Mouse (Mus musculus): ENCODE measurements around the gene Abhd12.
"Not testable (repeated sequence)": the region's sequence is repeated elsewhere in the genome, so short reads cannot be mapped to it uniquely, and the experiment has no call there.

The Abhd12 gene

GRCm38 (mm10) chr2:150910295-150910881 is 5.8 kb upstream of the Abhd12 start:
- no peak for DNase-seq (ENCODE audit: extremely low spot score, low read depth, low spot score)

DNA sequence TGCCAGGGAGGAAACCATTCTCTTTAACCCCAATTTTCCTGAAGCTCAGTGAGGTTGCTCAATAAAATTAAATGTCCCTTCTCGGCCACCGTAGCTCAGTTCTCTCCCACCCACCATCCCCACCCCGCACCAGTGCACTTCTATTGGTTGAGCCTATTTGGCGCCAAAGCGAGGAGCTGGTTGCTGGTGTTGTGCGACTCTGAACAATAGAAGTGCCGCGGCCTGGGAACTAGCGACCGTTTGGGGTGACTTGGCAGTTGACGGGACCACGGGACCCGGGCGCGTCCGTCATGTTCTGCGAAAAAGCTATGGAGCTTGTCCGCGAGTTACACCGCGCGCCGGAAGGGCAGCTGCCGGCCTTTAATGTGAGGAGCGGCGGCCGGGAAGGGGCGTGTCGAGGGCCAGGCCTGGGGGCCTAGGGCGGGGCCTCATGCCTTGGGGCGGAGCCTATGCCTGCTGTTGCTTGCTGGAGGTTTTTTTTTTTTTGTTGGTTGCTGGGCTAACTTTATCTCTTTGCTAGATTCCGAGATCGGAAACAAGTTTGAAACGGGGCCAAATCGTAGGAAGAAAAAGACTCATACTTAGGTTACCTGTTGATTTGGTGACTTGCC is 5.0 kb upstream of the Abhd12 start:
- peak; percentile 95 for DNase-seq (ENCODE audit: extremely low spot score, low read depth, low spot score)

DNA sequence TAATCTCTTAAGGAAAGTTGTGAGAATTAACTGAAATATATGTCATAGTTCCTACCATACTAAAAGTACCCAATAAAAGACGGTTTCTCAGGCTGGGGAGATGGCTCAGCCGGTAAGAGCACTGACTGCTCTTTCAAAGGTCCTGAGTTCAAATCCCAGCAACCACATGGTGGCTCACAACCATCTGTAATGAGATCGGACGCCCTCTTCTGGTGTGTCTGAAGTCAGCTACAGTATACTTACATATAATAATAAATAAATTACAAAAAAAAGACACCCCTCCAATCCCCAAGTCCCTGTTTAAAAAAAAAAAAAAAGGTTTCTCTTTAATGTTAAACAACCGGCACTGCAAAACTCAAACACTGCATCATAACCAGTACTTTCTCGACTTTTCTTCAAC is 4.3 kb upstream of the Abhd12 start:
- DNase-seq (ENCODE audit: extremely low spot score, low read depth, low spot score) = not testable (repeated sequence)

- no peak for DNase-seq (ENCODE audit: extremely low spot score, low read depth, low spot score)
Observed at GRCm38 (mm10) chr2:150904936-150905450, 452 bp upstream of the Abhd12 start, which contains the start of gene Gins1. Gene Gins1 (plus strand): TSS chr2:150905400.

GRCm38 (mm10) chr2:150902347-150902746 is 2.2 kb downstream of the Abhd12 start:
- no peak for DNase-seq (ENCODE audit: extremely low spot score, low read depth, low spot score)

DNA sequence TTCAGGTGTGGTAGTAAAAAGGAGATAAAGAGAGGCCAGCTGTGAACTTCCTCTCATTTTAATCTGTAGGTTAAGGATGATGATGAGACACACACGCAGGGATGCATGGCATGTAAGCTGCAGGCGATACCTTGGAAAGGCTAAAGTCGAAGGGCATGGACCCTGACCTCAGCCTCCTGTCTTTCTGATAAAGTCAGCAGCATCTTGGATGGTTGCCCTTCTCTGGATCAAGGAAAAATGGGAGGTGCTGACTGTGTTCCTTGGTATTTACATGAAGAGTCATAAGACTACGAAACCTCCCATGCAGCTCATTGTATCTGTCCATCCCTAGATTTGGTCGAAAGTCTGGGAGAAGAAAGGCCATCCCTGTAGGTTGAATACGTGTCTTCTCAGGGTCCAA is 4.2 kb downstream of the Abhd12 start:
- DNase-seq (ENCODE audit: extremely low spot score, low read depth, low spot score) = no peak

DNA sequence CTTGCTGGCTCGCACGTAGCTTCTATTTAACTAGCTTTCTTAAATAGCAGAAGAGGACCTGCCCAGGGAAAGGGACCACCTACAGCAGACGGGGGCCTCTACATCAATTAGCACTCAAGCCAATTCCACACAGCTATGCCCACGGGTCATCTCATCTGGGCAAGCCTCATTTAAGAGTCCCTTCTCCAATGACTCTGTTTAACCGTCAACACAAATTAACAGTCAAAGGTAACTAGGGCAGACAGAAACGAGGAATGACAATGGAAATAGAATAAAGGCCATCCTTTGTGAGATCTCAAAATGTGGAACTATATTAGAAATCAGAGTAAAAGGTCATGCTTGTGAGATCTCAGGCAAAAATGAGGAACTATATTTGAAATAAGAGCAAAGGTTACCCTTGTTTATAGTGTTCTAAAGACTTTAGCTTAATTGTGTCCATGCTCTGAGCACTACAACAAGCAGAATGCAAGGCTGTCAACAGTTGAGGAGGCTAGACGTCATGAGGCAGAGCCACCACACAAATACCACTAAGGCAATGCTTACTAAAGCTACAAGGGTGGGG is 8.8 kb downstream of the Abhd12 start:
- no peak for DNase-seq (ENCODE audit: extremely low spot score, low read depth, low spot score)

DNA sequence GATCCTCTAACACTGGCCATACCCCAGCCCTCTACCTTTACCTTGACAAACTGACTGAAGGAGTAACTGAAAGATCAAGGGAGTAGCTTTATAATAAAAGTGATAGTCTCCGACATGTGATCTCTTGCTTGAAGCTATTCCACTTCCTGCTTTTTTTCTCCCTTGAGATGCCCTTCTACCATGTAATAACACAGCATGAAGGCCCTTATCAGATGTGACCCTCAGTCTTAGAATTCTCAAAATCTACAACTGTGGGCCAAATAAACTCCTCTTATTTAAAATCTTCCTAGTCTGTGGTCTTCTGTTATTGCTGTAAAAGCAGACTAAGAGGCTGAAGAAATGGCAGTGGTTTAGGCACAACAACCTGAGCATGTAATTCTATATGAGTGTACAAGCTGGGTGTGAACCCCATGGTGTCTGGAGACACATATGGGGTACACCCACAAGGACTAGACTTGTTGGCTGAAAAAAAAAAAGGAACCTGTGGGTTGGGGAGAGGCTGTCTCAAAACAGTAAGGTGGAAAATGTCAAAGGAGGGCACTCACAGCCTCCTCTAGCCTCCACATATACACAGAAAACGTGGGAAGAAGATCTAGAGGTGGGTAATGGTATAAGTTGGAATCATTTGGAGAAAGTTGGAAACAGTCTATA is 9.8 kb downstream of the Abhd12 start:
- DNase-seq (ENCODE audit: extremely low spot score, low read depth, low spot score) = no peak

DNA sequence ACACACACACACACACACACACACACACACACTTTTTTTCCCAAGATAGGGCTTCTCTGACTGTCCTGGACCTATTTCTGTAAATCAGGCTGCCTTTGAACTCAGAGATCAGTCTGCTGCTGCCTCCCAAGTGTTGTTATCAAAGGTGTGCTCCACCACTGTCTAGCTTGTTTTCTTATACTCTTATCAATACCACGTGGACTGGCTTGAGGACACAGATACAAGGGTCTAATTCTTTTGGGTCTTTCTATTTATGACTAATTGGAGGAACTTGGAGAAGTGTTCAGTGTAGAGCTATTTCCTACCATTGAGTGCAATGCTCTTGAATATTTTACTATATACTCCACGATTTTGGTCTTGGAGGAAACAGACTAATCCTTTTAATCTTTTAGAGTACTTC is 17.2 kb downstream of the Abhd12 start:
- no peak for DNase-seq (ENCODE audit: extremely low spot score, low read depth, low spot score)

DNA sequence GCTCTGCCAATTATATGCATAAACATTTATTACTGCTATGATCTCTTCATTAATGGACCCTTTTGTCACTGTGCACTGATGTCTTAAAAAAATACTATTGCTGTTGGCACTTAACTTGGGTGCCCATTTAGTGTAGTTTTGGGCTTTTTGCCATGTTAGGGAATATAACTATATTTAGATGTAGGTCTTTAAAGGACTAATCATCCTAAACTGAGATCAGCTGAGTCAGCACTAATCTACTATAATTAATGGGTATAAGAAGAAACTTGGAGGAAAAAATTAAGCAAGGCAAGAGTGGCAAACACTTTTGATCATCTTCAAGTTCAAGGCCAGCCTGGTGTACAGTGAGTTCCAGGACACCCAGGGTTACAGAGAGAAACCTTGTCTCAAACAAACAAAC is 18.2 kb downstream of the Abhd12 start:
- no peak for DNase-seq (ENCODE audit: extremely low spot score, low read depth, low spot score)

GRCm38 (mm10) chr2:150885814-150886213 is 18.7 kb downstream of the Abhd12 start:
- DNase-seq (ENCODE audit: extremely low spot score, low read depth, low spot score) = no peak

DNA sequence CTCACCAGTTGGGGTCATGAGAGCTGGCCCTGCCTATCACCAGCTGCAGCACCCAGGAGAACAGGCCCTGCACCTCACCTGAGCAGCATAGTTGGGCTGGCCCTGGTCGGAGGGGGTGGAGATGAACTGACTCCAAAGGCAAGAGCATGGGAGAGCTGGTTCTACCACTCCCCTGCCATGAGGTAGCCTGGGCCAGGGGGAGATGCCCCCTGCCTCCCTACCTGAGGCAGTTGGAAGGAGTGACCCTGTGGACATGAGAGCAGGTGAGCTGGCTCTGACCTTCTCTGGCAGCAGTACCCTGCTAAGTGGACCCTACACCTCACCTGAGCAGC is 19.8 kb downstream of the Abhd12 start:
- DNase-seq (ENCODE audit: extremely low spot score, low read depth, low spot score) = no peak

GRCm38 (mm10) chr2:150884075-150884778 is 20.3 kb downstream of the Abhd12 start:
- DNase-seq (ENCODE audit: extremely low spot score, low read depth, low spot score) = no peak

DNA sequence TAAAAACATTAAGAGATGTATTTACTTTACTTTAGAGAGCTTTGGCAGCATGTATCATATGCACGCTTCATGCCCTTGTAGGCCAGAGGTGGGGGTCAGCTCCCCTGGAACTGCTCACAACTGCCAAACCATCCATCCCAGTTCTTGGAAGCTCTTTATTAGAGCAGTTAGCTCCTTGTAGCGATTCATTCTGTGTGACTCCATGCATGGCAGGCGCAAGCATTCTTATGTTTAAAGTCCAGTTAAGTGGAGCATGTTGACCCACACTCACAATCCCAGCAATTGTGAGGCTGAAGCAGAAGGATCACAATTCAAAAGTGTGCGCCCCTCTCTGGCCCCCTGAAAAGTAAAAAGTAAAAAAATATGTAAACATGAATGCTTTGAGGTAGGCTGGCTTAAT is 27.0 kb downstream of the Abhd12 start:
- DNase-seq (ENCODE audit: extremely low spot score, low read depth, low spot score) = no peak

- DNase-seq (ENCODE audit: extremely low spot score, low read depth, low spot score) = no peak
Observed at GRCm38 (mm10) chr2:150875226-150875625, 29.3 kb downstream of the Abhd12 start.

DNA sequence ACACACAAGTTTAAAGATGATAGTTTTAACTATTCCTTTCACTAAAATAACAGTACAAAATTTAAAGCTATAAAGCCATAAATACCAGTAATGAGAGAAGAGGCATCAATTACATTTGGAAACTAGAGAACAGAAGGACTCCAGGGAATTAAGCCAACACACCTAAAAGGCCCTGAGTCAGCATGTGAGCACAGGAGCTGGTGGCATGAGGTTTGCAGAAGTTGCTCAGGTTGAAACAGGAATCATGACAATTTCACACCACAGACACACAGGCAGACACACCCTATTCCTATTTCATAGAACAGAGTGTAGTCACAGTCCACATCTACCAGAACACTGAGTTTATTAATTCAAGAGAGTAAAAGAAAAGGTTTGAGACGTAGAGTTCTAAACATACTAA is 30.0 kb downstream of the Abhd12 start:
- no peak for DNase-seq (ENCODE audit: extremely low spot score, low read depth, low spot score)

DNA sequence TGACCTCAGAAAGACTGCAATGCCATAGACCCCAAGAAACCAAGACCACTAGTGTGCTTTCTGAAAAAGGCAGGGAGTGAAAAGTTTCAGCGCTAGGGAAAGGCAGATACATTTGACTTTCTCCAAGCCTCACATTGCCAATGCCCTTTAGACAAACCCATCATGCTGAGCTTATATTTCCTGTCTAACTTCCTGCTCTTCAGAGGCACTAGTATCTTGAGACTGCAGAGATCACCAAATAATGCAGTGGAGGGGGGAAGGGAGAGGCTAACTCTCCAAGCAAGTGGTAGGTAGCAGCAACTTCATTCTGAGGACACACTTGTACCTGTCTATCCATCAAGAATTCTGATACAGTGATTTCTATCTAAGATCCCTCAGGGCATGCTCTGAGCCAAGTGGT is 35.1 kb downstream of the Abhd12 start:
- DNase-seq (ENCODE audit: extremely low spot score, low read depth, low spot score) = no peak

DNA sequence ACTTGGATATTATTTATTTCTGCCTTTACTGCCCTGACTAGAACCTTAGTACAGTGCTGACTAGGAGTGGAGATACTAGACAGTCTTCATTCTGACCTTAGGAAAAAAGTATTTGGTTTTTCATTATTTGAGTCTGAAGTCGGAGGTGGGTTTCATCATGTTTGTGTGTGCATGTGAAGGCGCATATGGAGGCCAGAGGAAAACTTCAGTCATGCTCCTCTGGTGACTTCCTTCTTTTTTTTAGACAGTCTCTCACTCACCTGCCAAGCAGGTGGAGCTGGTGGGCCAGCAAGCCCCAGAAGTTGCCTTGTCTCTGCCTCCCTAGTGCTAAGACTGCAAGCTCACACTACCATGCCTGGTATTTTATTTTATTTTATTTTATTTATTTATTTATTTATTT is 37.5 kb downstream of the Abhd12 start:
- DNase-seq (ENCODE audit: extremely low spot score, low read depth, low spot score) = no peak

DNA sequence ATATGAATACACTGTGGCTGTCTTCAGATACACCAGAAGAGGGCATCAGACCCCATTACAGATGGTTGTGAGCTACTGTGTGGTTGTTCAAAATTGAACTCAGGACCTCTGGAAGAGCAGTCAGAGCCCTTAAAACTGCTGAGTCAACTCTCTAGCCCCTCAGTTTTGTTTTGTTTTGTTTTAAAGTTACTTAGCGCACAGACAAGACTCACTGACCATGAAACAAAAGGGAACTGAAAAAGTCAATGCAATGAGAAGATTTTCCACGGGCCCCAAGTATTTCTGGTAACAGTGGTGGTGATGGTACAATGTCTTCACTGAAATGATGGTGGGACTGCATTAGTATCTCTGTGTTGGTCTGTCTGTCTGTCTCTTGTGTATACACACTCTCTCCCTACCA is 43.4 kb downstream of the Abhd12 start:
- DNase-seq (ENCODE audit: extremely low spot score, low read depth, low spot score) = no peak

DNA sequence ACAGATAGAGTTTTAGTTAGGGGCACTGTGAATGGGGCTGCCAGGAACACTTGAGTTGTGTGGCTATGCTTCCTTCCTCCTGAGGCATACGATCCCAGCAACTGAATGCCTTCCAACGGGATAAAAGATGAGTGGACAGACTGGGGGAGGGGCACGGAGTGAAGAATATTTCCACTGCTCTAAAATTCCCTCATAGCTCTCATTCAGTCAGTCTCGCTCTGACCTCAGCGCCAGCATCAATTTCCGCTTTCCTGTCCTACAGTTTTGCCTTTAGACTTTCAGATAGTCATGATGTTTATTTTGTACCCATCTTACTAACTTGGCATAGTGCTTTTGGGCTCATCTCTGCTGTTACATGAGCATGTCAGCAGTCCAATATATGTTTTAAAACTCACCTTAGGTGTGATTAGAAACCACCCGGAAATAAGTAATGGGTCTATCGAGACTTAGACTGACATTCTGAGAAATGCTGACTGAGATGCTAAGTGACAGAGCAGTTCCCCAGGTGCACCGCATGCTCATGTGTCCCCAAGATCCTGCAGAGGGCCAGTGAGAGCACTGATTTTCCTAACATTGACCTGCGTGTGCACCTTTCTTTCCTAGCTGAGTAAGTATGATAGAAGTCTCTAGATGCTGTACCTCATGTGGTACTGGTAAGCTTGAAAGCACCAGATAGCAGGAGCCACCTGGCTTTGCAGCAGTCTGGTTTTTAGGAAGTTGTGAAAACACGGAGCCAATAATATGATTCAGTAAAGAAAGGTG is 44.7 kb downstream of the Abhd12 start:
- DNase-seq (ENCODE audit: extremely low spot score, low read depth, low spot score) = no peak
